Mouse (Mus musculus) left cerebral cortex, postnatal 14 days (tissue): ENCODE results near the gene Cant1. TPM values are rescaled to one million over a fixed set of nuclear protein-coding genes. Genes with fewer than 3 reads are reported as not detected.
"Not testable (repeated sequence)": the region's sequence is repeated elsewhere in the genome, so short reads cannot be mapped to it uniquely, and the experiment has no call there.

Experiments used
- DNase-seq, 2 experiments: peaks; one replicate each; pipeline ENCODE4 v3.0.0; 2021 to 2022; ENCODE audit warnings: low spot score in 2 of 2, mixed read lengths in 1 of 2
- intact Hi-C: fragments of 180-260 bp; cut with DNase I; formaldehyde crosslinking; loops from one replicate; pipeline ENCODE4 v1.15.1; 2025
- total RNA-seq, 2 experiments: library from RNA; stranded (reverse); gene quantifications; 2 replicates each; pipeline ENCODE4 v1.2.3; 2021

The Cant1 gene
- total RNA-seq, 2 experiments from 2014 or later: 38.2 to 40.0 TPM

DNA sequence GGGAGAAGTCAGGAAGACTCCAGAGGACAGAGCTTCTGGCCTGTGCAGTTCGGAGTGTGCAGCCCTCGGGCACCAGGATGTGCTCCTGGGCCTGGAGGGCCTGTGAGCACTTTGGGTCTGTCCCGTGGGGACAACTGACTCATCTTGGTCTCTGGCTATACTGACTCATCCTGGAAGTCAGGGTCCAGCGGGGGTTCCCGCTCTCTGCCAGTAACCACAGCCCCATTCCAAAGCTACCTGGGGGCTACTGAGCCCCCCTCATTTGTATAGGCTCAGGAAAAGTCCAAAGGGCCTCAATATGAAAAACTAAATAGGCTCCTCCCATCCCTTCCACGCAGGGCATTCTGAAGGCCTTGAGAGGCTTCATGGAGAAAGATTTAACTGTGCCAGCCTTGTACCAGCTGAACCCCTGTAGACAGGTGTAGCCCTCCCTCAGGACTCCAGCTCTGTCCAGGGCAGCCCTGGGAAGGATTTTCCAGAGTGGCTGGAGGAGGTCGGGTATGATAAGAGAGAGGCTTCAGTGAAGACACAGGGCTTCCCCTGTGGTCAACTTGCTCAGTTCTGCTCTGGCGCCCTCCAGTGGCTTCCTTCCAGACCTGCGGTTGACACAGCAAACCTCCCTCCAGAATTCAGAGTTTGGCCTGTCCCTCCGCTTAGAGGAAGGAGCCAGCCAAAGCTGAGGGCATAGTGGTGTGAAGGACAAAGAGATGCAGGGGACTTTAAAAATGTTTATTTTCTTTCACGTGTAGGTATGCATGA lies 39.5 kb downstream of the Cant1 start:
- intact Hi-C loops: loop anchor here (2.0 kb wide), 1 partner anchor 61 kb away; no protein-coding TSS in a partner anchor
- DNase-seq: peak; percentile 80 to 85

DNA sequence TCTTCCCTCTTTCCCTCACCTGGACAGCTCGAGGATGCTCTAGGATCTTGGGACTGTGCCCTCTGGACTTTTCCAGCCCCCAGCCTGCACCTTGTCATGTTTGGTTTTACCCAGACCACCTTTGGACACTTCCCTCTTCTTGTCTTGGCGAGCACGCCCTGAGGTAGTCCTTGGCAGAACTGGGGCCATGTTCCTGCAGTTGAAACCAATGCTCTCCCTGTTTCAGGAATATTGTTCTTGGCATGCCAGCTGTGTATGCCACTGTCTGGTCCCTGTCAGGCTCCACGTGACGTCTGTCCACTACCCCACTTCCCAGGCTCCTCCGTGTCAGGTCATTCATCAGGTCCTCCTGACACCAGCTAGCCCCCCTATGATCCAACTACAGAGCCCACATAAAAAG lies 40.2 kb downstream of the Cant1 start:
- DNase-seq: no peak
- intact Hi-C loops: loop anchor here (2.0 kb wide), 1 partner anchor 60 kb away; no protein-coding TSS in a partner anchor

DNA sequence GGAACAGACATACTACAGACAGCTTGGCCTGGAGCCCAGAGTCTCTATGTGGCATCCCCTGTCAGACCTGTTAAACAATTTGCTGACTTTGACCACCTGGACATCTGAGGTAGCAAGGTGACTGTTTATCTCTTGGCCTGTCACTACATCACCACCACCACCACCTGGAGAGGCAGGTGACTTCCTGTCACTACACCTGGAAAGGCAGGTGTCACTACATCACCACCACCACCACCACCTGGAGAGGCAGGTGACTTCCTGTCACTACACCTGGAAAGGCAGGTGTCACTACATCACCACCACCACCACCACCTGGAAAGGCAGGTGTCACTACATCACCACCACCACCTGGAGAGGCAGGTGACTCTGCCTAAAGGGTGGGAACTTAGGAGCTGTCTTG lies 42.6 kb downstream of the Cant1 start:
- DNase-seq, intact Hi-C loops: not testable (repeated sequence)

DNA sequence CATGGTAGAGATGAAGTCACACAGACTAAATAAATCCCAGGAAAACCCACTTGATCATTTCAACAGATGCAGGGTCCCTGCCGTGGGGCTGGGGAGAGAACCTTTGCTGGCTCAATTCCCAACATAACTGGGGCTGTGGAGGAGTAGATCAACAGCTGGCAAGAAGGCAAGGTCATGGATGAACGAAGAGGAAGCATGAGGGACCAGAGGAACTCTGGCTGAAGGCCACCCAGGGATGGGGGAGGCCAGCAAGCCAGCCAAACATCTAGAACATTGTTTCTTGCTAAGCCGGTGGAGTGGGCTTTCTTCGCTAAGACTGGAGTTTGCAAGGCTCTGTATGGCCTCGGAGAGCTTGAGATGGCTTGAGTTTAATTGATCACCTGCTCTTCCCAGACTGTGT lies 43.0 kb downstream of the Cant1 start:
- intact Hi-C loops: no loop called here
- no peak for DNase-seq

DNA sequence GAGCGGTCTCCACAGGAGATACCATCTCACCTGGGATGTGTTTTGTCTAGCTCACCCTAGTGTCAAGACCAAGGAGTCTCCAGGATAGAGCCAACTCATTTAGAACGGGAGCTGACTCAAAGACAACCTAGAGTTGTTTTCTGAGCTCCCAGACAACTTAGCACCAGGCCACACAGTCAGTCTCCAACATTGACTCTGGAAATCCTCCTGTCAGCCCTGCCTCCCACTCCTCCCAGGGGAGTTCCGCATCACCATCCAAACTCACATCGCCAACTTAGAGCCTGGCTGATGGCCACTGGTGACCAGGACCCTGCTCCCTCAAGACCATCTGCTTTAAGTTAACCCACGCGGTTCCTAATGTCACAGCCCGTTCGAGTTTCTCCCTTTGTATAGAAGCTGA lies 43.4 kb downstream of the Cant1 start:
- intact Hi-C loops: no loop called here
- no peak for DNase-seq

DNA sequence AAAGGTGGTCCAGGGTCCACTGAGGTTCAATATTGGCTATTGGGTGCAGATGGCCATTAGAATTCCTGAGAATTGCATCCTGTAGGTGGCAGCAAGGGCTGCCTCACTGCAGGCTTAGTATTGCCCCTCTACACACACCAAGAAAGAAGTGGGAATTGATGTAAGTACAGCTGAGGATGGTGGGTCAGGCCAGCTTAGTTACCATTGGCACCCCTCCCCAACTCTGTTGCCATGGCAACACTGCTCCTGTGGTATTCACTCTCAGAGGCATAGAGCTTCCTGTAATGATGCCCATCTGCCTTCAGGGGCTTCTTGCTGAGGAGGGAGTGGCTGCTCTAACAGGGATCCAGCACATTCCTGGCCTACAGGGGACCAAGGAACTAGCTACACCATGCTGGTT lies 43.9 kb downstream of the Cant1 start:
- intact Hi-C loops: no loop called here
- DNase-seq: no peak

DNA sequence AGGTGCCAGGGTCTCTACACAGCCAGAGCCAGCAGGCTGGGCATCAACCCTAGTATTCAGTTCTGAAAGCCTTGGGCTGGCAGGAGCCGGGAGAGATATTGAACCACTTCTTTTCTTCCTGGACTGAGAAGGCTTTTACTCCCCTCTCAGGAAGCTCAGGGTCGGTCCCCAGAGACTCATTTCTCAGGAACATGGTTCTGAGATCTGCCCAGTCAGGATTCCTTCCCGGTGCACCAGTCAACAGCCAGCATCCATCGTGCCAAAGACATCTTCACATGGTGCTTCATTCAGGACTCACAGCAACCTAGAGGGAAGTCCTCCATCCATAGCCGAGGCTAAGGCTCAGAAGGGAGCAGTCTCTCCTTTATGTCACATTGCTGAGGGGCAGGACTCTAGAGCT lies 44.4 kb downstream of the Cant1 start:
- intact Hi-C loops: no loop called here
- no peak for DNase-seq

DNA sequence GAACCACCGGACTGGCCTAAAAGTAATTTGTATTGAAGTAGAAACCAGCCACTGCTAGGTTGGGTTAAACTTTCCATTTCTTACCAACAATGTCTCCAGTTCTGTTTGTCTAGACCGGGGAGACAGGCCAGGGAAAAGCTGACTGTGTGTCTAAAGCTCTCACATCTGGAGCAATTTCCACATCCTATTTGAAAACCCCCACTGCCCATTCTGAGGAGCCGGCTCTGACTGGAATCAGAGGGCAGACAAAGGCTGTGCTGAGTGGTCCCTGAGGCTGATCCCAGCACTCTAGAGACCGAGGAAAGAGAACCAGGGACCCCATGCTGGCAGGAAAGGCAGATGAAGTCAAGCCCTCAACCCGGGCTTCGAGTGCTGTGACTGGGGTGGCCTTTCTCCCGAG lies 46.2 kb downstream of the Cant1 start:
- intact Hi-C loops: no loop called here
- no peak for DNase-seq

DNA sequence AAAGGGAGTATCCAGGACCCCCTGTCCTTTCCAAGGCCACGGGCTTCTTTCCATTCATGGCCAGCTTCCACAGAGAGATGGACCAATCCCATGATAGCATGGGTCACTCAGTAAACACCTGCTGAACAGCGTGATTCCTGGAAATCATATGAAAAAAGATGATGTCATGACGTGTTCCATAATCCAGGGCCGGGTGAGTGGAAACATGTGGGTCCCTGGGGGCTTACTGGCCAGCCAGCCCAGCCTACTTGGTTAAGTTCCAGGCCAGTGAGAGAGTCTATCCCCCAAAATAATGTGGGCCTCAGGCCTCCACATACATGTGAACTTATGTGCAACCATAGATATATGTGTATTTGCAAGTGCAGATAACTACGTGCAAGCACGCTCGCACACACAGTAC lies 47.0 kb downstream of the Cant1 start:
- no peak for DNase-seq
- intact Hi-C loops: no loop called here

DNA sequence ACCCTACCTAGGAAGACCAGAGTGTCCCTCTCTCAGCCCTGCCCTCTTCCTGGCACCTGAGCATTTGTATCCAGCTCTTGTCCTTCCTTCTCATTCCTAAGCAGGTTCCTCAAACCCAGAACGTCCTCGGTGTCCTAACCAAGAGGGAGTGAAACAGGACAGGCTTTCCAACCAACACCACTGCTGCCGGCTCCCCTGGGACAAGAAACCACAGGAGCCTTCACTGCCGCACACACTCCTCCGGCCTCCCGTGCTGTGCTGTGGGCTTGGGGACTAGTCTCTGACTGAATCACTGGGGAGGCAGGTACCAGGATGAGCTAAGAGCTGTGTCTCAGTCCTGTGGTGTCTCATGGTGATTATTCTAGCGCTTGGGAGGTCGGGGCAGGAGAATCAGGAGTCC lies 49.2 kb downstream of the Cant1 start:
- DNase-seq: no peak
- intact Hi-C loops: no loop called here

DNA sequence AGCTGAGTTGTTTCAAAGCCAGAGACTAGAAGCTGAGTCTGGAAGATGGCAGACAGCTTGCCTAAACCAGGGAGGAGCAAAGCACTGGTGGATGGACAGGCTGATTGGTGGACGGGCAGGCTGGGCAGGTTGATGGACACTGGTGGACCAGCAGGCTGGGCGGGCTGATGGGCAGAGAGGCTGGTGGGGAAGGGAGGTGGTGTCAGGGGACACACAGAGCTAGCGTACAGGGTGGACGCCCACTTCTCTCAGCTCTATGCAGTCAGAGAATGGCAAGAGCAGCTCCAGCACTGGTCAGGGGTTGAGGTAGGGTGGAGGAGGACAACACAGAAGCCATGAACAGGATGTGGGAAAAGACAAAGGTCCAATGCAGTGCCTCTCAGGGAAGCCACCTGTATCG lies 49.6 kb downstream of the Cant1 start:
- no peak for DNase-seq

DNA sequence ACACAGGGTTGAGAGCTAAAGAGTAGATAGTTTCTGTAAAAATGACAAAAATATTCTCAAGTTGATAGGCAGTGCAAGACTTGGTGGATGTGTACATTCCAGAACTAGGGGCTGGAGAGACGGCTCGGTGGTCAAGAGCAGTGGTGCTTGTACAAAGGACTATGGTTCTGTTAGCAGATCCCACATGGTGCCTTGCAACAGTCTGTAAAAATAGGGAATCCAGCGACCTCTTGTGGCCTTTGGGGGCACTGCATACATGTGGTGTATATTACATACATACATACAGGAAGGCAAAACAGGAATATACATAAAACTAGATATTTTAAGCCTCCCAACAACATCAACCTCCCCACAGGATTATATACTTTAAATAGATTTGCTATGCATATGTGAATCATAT lies 50.6 kb downstream of the Cant1 start:
- intact Hi-C loops: no loop called here
- DNase-seq: peak in 1 of 2 experiments; percentile 62

More for the DNA sequence above, 49.6 kb downstream of the Cant1 start:
- intact Hi-C loops: no loop called here

DNA sequence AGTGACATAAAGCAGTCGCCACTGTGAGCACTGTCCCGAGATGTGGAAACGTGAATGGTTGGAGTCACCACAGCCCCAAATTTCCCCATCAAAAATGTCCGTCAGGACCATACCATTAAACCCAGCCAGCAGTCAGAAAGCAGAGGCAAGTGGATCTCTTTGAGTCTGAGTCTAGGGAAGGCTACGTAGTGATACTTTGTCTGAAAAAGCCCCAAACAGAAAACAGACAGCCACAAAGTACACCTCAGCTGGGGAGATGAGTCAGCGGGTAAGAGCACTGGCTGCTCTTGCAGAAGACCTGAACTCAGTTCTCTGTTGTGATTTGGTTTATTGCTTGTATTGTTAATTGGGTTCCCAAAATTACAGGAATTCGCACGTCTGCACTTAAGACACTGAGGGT lies 52.3 kb downstream of the Cant1 start:
- intact Hi-C loops: no loop called here
- no peak for DNase-seq

DNA sequence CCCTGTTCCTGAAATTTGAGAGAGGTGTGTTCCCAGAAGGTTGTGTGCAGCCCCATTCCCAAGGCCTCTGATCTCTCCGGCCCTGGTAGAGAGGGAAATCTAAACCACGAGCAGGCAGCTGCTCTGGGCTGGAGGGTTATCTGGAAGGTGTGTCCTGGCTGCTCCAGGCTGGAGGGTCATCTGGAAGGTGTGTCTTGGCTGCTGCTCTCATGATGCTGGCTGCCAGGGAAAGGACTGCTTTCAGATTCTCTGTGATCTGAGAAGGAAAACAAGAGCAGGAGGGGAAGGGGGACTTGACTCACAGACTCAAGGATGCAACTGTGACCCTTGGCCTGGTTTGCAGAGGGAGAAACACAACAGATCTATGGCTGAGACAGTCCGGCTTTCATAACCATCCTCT lies 52.8 kb downstream of the Cant1 start:
- DNase-seq: no peak
- intact Hi-C loops: no loop called here

DNA sequence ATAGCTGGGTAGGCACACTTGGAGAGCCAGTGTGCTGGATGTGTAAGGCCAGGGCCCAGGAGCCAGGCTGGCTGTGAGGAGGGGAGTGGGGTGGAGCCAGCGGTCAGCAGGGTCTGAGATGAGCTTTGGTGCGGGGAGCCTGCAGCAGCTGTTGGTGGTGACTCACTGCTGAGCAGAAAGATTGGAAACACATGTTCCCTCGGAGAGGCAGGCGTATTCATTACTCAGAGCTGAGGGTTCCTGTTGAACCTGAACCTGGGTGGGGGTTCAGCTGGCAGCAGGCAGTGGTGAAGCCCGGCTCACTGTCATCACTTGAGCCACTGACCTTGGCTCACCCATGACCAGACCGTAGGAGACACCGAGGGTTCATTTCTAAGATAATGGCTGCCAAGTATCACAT lies 53.7 kb downstream of the Cant1 start:
- intact Hi-C loops: no loop called here
- no peak for DNase-seq

DNA sequence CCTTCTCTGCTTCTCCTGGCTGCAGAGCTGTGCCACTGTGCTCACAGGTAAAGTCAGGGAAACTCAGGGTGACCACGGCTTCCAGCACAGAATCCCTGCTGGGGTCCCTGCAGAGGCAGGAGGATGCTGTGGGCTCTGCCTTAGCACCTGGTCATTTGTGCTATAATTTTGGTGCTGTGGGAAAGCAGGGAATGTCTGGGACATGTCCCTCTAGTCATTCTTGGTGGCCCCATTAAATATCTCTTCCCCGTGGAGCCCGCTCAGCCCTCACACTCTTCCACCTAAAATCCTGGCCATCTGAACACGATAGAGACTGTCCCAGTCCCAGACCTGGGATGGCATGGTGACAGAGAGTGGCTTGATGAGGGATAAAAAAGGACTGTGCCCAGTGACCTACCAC lies 54.9 kb downstream of the Cant1 start:
- intact Hi-C loops: no loop called here
- no peak for DNase-seq

DNA sequence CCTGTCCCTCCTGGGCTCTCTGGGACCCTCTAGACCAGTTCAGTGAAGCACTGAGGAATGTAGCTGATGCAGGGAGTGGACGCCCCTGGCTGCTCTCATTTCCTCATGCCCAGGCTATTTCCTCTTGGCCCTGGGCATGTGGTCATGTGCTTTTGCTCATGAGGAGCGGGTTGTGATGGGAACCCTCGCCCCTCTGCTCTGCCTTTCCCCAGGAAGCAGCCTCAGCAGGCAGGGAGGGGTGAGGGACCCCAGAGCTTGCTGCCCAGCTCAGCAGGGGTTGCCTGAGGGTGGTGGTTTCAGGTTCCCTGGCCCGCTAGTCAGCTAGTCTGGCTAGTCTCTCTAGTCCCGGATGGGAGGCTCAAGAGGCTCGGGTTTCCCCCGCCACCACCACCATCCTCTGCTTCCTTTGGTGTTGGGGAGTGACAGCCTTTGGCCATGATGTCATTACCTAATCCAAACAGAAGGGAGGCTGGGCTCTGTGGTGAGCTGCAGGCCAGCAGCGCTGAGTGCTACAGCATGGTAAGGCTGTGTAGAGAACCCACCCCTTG lies 55.8 kb downstream of the Cant1 start:
- intact Hi-C loops: no loop called here
- DNase-seq: no peak

DNA sequence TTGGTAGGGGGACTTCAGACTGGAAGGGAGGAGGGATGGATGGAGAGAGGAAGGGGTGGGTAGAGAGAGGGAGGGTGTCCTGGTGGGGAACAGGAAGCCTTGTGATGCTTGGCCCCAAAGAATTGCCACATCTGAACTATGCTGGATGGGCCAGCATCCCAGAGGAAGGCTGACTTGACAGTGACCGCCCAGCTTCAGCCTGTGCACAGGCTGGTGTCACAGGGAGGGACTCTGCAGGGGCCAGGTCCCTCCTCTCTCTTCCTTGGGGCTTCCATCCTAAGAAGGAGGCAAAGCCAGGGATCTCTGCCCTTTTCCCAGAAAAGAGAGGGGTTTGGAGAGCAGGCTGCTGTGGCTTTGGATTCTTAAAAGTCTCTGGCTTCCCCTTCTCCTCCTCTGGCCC lies 56.4 kb downstream of the Cant1 start:
- no peak for DNase-seq
- intact Hi-C loops: no loop called here

DNA sequence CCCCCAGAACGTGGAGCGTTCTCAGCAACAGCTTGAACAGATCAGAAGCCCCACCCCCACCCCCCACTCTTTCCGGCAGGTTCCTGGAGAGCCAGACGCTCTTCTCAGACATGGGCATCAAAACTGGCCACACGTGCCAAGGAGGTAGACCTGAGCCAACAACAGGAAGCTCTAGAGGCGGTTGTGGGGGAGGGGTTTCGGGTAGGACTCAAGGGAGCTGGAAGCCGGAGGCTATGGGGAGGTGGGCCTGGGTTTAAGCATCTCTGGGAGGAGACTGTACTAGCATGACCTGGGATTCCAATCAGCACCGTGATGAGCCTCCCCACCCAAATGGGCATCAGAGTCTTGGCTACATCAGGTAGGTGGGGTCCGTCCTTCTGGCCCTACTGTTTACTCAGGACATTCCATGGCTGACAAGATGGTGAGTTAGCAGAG lies 58.0 kb downstream of the Cant1 start:
- no peak for DNase-seq
- intact Hi-C loops: no loop called here

DNA sequence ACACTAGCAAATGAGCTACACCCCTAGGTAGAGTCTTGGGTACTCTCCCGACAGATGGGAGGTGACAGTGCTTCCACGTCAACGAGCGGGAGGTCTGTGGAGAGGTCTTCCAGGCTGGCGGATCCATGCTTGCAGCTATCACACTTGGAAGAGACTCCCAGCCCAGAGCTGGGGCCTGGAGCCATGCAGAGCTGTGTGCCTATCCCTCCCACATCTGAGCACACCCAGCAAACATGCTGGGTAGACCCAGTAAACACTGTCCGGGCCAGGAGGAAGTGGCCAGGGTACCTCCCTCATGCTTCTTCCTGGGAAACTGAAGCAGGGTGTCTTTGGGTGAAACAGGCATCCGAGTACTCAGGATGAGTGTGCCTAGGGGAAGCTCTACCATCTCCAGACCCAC lies 58.4 kb downstream of the Cant1 start:
- no peak for DNase-seq
- intact Hi-C loops: no loop called here
